Mouse (Mus musculus) hindbrain, embryonic 13.5 days (tissue): Measurements from ENCODE around the gene Lemd1. TPM values are rescaled to one million over a fixed set of nuclear protein-coding genes. Genes with fewer than 3 reads are reported as not detected.

Experiments used
- ATAC-seq: fragments of 200-750 bp; cut with Nextera tagmentation; 2 replicates; pipeline ENCODE4 v1.8.0; 2017; ENCODE audit warnings: moderate TSS enrichment; ENCODE audit not compliant: low FRiP score
- H3K27ac ChIP-seq: fragments of 300-500 bp; sonication (generic); 2 replicates; pipeline ENCODE4 v1.5.1; 2015; ENCODE audit warnings: inconsistent platforms, mild to moderate bottlenecking, moderate library complexity
- H3K27me3 ChIP-seq: fragments of 300-500 bp; sonication (generic); 2 replicates; pipeline ENCODE4 v1.6.1; 2015; ENCODE audit warnings: mild to moderate bottlenecking, inconsistent platforms
- H3K36me3 ChIP-seq: fragments of 300-500 bp; sonication (generic); 2 replicates; pipeline ENCODE4 v1.6.1; 2015; ENCODE audit warnings: mild to moderate bottlenecking, inconsistent platforms
- H3K4me1 ChIP-seq: fragments of 300-500 bp; sonication (generic); replicated peaks from 2 replicates; pipeline ENCODE4 v1.6.1; 2015; ENCODE audit warnings: inconsistent platforms
- H3K4me2 ChIP-seq: fragments of 300-500 bp; sonication (generic); 2 replicates; pipeline ENCODE4 v1.6.1; 2015; ENCODE audit warnings: inconsistent platforms, mild to moderate bottlenecking, moderate library complexity
- H3K4me3 ChIP-seq: fragments of 300-500 bp; sonication (generic); 2 replicates; pipeline ENCODE4 v1.5.1; 2015; ENCODE audit warnings: mild to moderate bottlenecking, inconsistent platforms
- H3K9ac ChIP-seq: fragments of 300-500 bp; sonication (generic); 2 replicates; pipeline ENCODE4 v1.6.1; 2015; ENCODE audit warnings: mild to moderate bottlenecking, inconsistent platforms
- H3K9me3 ChIP-seq: fragments of 300-500 bp; sonication (generic); 2 replicates; pipeline ENCODE4 v1.6.1; 2016; ENCODE audit warnings: inconsistent platforms
- WGBS: fragments of 180-500 bp; shearing (Covaris S2); methylation state at CpG from one replicate; pipeline ENCODE4 v1.1.7; 2015; 5-methylcytosine and 5-hydroxymethylcytosine counted together
- polyA plus RNA-seq: library from polyadenylated mRNA; unstranded; fragments of >200 nt; fragmentation: Nextera tagmentation; extraction: Ambion mirVana; gene quantifications from 2 replicates; pipeline ENCODE4 v1.2.1, GENCODE M21; 2015

Gene Lemd1
- polyA plus RNA-seq, 1 experiment from 2014 or later, result 25.7 TPM

DNA sequence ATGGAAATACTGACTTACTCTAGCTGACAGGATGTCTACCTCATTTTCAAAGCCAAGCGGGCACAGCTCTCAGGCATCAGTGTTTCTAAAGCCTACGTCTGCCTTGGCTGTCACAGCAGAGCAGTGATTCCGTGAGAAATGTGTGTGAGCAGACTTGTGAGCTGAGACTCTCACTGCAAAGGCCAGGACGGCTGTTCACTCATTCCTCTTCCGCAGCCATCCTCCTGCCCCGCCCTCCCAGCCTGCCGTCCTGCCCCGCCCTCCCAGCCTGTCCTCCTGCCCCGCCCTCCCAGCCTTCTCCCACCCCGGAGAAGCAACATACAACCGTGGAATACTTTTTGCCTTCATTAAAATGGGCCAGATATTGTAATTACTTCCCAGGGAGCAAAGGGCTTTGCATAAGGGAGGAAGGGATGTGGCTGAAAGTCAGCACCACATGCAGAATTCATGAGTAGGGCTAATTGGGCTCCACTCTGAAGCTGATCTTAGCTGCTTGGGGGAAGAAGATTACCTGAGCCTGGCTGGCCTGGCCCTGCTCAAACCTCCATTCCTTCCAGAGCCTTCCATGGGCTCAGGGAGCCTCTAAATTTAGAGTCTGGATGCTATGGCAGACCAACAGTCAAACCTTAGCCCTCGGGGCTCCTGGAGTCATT lies 23.0 kb upstream of the Lemd1 start:
- H3K36me3 ChIP-seq, result no peaks in the 10 kb centered on the region
- H3K4me2 ChIP-seq, result peak overlapping the region; percentile 48
- 0 out of 2 replicates have a peak, but pooled peaks cover 6% of the 10 kb centered on the region for H3K27me3 ChIP-seq
- peak overlapping the region; percentile 55 for H3K9ac ChIP-seq
- ATAC-seq, result peak; percentile 50; the same call in 1 of the 2 replicates
- 0 out of 2 replicates have a peak, but pooled peaks cover 3% of the 10 kb centered on the region for H3K9me3 ChIP-seq
- no peak overlapping the region for H3K4me3 ChIP-seq
- peak overlapping the region; percentile 84 for H3K27ac ChIP-seq
- peaks cover 40% of the 10 kb centered on the region for H3K4me1 ChIP-seq
- 12% methylated on average over 11 of the region's 12 CpGs for WGBS

GRCm38 (mm10) chr1:132170698-132171097 lies 20.5 kb upstream of the Lemd1 start:
- 0 out of 2 replicates have a peak, but pooled peaks cover 3% of the 10 kb centered on the region for H3K9me3 ChIP-seq
- H3K27me3 ChIP-seq, result 0 out of 2 replicates have a peak, but pooled peaks cover 6% of the 10 kb centered on the region
- H3K4me2 ChIP-seq, result no peak overlapping the region
- no peaks in the 10 kb centered on the region for H3K36me3 ChIP-seq
- ATAC-seq, result no peak
- no peak overlapping the region for H3K27ac ChIP-seq
- H3K4me3 ChIP-seq, result no peak overlapping the region
- H3K9ac ChIP-seq, result no peak overlapping the region
- WGBS, result 55% methylated on average over 6 of the region's 6 CpGs
- H3K4me1 ChIP-seq, result peaks cover 24% of the 10 kb centered on the region

DNA sequence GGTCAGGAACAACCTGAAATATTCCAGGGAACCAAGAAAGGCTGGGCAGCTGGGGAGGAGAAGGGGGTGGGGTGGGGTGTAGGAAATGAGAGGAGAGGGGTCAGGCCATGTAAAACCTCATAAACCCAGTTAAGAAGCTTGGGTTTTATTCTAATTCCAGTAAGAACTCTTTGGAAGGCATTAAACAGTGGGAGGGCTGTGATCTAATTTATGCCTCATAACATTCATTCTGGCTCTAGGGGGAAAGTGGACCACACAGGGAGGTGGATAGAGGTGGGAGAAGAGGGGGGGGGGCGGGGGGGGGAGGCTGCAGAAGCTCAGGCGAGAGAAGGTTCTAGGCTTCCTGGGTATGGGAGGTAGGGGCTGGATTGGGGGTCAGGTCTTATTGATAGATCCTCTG lies 19.6 kb upstream of the Lemd1 start:
- H3K36me3 ChIP-seq, result no peaks in the 10 kb centered on the region
- peaks cover 24% of the 10 kb centered on the region for H3K4me1 ChIP-seq
- ATAC-seq, result no peak
- no peaks in the 10 kb centered on the region for H3K9me3 ChIP-seq
- no peak overlapping the region for H3K9ac ChIP-seq
- H3K27ac ChIP-seq, result no peak overlapping the region
- H3K27me3 ChIP-seq, result 0 out of 2 replicates have a peak, but pooled peaks cover 6% of the 10 kb centered on the region
- WGBS, result 10% methylated on average over 2 of the region's 2 CpGs
- H3K4me3 ChIP-seq, result no peak overlapping the region
- no peak overlapping the region for H3K4me2 ChIP-seq

GRCm38 (mm10) chr1:132186303-132186702 lies 4.9 kb upstream of the Lemd1 start:
- Histone ChIP-seq H3K4me3 (no peak overlapping the region), H3K27me3 (peaks cover 8% of the 10 kb centered on the region; the same call in 1 of the 2 replicates), H3K36me3 (no peaks in the 10 kb centered on the region), H3K9me3 (no peaks in the 10 kb centered on the region), H3K9ac (no peak overlapping the region), H3K4me1 (peaks cover 17% of the 10 kb centered on the region), H3K27ac (no peak overlapping the region), H3K4me2 (no peak overlapping the region)
- ATAC-seq, result no peak
- WGBS, result 83% methylated on average over 4 of the region's 4 CpGs

DNA sequence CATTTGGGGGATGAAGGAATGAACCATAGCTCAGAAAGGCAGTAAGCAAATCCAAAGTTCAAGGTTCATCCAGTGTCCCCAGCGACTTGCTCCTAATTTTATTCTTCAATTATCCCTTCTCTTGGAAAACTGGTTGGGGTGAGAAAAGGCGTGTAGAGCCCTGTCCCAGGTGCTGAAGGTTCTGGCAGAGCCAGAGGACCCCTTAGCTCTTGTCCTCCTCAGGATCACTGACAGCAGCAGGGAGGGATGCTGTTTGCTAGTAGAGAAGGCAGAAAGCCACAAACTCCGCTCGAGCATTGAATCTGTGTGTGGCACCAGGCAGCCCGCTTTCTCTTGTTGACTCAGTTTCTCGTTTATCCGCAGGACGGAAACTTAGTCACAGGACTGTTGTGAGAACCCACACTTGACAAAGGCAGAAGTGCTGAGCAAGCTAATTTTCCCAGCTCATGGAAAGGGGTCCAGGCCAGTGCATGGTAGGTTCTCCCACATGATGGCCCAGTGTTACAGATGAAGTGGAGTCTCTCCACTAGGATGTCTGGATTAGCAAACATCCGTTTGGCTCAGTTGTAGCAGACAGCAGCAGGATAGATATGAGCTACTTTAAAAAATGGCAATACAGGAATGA lies 2.7 kb upstream of the Lemd1 start:
- H3K27ac ChIP-seq, result peak overlapping the region; percentile 99; the same call in 1 of the 2 replicates
- 59% methylated on average over 9 of the region's 9 CpGs for WGBS
- no peaks in the 10 kb centered on the region for H3K36me3 ChIP-seq
- no peaks in the 10 kb centered on the region for H3K9me3 ChIP-seq
- peaks cover 8% of the 10 kb centered on the region; the same call in 1 of the 2 replicates for H3K27me3 ChIP-seq
- peak overlapping the region; percentile 24; the same call in 1 of the 2 replicates for H3K9ac ChIP-seq
- H3K4me1 ChIP-seq, result peaks cover 35% of the 10 kb centered on the region
- no peak for ATAC-seq
- no peak overlapping the region for H3K4me2 ChIP-seq
- H3K4me3 ChIP-seq, result no peak overlapping the region

- no peaks in the 10 kb centered on the region for H3K36me3 ChIP-seq
- peaks cover 42% of the 10 kb centered on the region for H3K4me1 ChIP-seq
- ATAC-seq, result no peak
- peak overlapping the region; percentile 92 for H3K4me2 ChIP-seq
- WGBS, result 39% methylated on average over 4 of the region's 4 CpGs
- peak overlapping the region; percentile 81 for H3K4me3 ChIP-seq
- peak overlapping the region; percentile 99; the same call in 1 of the 2 replicates for H3K9ac ChIP-seq
- H3K27me3 ChIP-seq, result peaks cover 8% of the 10 kb centered on the region; the same call in 1 of the 2 replicates
- no peaks in the 10 kb centered on the region for H3K9me3 ChIP-seq
- peak overlapping the region; percentile 99 for H3K27ac ChIP-seq
Measured at GRCm38 (mm10) chr1:132189231-132189630, 2.0 kb upstream of the Lemd1 start.

DNA sequence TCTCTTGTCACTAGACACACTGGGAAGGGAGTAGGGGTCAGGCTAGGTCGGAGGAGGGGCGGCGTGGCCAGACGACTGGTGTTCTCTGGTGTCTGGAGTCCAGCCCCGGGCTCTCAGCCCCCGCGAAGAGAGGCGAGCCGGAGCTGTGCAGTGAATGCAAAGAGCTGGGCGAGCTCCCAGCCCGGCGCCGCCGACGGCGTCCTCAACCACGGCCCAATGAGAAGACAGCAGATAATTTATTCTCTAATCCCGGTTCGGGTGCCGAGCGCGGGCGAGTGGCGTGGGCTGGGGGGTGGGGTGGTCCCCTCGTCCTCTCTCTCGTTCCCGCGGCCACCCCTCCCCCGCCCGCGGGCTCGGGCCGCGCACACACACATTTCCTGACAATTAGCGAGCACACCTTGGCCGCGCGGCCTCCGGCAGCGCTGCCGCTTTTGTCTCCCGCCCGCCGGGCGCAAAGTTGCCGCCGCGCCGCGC lies 1.2 kb upstream of the Lemd1 start:
- Histone ChIP-seq H3K9ac (peak overlapping the region; percentile 99), H3K4me2 (peak overlapping the region; percentile 92), H3K36me3 (no peaks in the 10 kb centered on the region), H3K27ac (peak overlapping the region; percentile 99), H3K27me3 (peaks cover 8% of the 10 kb centered on the region; the same call in 1 of the 2 replicates), H3K9me3 (no peaks in the 10 kb centered on the region), H3K4me1 (peaks cover 50% of the 10 kb centered on the region), H3K4me3 (peak overlapping the region; percentile 81)
- peak; percentile 80 for ATAC-seq
- WGBS, result under 1% methylated on average over 49 of the region's 50 CpGs

DNA sequence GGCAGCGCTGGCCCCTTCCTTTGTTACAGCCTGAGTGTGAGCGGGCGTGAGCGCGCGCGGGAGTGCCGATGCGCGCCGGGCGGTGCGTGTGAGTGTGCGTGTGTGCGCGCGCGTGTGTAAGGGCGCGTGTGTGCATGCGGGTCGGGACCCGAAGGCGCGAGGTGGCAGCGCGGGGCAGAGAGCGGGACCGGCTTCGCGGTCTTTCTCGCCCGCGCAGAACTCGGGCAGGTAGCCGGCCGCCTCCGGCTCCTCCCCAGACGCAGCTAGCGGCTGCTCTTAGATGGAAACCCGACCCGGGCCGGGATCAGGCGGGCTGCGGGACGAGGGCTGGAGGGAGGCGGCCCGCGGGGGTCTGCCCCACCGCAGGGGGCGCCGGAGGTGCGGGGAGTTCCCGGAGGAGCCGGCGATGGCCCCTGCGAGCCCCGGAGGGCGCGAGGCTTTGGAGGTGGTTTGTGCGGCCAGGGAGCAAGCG lies 574 bp upstream of the Lemd1 start:
- H3K4me2 ChIP-seq, result peak overlapping the region; percentile 92
- H3K27me3 ChIP-seq, result peaks cover 8% of the 10 kb centered on the region; the same call in 1 of the 2 replicates
- peak; percentile 27 for ATAC-seq
- peak overlapping the region; percentile 81 for H3K4me3 ChIP-seq
- peak overlapping the region; percentile 99 for H3K27ac ChIP-seq
- peaks cover 56% of the 10 kb centered on the region for H3K4me1 ChIP-seq
- peak overlapping the region; percentile 99 for H3K9ac ChIP-seq
- H3K9me3 ChIP-seq, result no peaks in the 10 kb centered on the region
- under 1% methylated on average over 55 of the region's 62 CpGs for WGBS
- no peaks in the 10 kb centered on the region for H3K36me3 ChIP-seq

DNA sequence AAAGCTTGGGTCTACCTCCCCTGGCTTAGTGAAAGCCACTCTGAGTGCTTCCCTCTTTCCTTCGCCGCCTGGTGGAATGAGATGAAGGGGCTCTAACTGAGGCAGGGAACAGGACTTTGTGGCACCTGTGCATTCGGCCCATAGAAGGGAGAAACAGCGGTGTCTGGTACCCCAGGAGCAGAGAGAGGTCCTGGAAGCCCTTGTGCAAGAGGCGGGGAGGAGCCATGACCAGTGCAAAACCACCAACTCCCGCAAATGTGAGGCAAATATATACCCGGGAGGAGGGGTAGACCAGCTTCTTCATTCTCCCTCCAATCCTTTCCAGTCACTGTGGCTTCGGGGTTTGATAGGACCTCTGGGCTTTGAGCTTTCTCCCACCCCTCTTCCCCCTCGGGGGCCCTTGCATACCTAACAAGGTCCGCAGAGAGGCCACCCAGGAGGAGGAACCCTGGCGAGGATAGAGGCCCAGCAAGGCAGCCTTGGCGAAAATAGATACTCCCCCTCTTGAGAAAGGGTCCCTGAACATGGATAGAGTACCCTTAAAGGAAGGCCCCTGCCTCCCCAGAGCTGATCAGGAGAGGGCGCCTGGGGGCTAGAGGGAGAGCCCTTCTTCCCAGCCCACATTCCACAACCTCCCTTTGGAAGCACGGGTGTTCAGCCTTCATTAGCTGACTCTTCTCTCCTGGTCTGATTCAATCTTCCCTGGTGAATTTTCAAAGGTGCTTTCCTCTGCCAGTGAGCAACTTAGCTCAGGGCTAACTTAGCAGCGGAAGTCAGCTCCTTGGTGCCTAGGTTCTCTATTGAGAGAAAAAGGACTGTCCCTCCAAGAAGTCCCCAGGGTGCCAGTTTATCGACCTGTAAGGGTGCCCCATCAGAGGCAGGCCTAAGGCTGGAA lies 802 bp downstream of the Lemd1 start:
- Histone ChIP-seq H3K9ac (peak overlapping the region; percentile 99), H3K4me2 (peak overlapping the region; percentile 92), H3K4me1 (peaks cover 70% of the 10 kb centered on the region), H3K27me3 (peaks cover 8% of the 10 kb centered on the region; the same call in 1 of the 2 replicates), H3K9me3 (no peaks in the 10 kb centered on the region), H3K4me3 (peak overlapping the region; percentile 81), H3K27ac (peak overlapping the region; percentile 99), H3K36me3 (no peaks in the 10 kb centered on the region)
- WGBS, result 1% methylated on average over 16 of the region's 16 CpGs
- ATAC-seq, result peak; percentile 30

DNA sequence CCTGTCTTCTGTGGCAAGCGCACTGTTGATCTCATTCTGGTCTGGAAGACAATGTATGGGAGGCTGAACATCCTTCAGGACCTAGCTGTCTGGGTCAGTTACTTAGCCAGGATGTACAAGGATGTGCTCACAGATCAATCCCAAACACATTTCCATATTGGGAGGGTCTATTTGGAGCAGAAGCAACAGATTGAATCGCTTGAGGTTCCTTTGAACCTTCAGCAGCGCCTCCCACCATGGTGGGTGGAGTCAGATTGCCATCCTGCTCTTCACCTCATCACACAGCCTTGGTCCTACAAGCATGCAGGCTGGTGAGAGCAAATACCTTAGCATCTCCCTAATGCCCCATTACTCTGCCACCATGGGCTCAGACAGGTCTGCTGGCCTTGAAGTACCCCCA lies 2.6 kb downstream of the Lemd1 start:
- Histone ChIP-seq H3K9ac (peak overlapping the region; percentile 99), H3K27me3 (no peaks in the 10 kb centered on the region), H3K4me2 (peak overlapping the region; percentile 92), H3K36me3 (no peaks in the 10 kb centered on the region), H3K27ac (peak overlapping the region; percentile 99), H3K4me3 (peak overlapping the region; percentile 81), H3K4me1 (peaks cover 83% of the 10 kb centered on the region), H3K9me3 (no peaks in the 10 kb centered on the region)
- WGBS, result 73% methylated on average over 3 of the region's 3 CpGs
- no peak for ATAC-seq

DNA sequence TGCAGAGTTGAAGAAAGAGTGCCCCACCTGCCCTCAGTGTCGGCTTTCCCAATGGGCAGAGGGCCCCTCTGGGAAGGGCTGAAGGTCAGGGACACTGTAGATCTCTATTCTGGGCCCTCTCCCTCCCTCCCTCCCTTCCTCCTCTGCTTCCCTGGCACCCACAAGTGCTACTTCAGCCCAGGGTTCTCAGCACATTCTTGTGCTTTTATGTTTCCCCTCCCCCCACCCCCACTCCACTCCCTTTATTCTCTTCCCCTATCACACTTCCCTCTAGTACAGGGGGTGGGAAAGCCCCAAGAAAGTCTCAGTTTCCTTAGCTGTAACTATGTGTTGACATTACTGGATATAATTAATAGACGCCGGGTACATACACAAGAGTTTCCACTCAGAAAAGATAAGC lies 3.4 kb downstream of the Lemd1 start:
- no peaks in the 10 kb centered on the region for H3K27me3 ChIP-seq
- no peaks in the 10 kb centered on the region for H3K9me3 ChIP-seq
- ATAC-seq, result no peak
- peak overlapping the region; percentile 81; the same call in 1 of the 2 replicates for H3K4me3 ChIP-seq
- peak overlapping the region; percentile 92 for H3K4me2 ChIP-seq
- 66% methylated on average over 3 of the region's 3 CpGs for WGBS
- H3K4me1 ChIP-seq, result peaks cover 83% of the 10 kb centered on the region
- H3K27ac ChIP-seq, result peak overlapping the region; percentile 35; the same call in 1 of the 2 replicates
- H3K36me3 ChIP-seq, result no peaks in the 10 kb centered on the region
- peak overlapping the region; percentile 99; the same call in 1 of the 2 replicates for H3K9ac ChIP-seq
